Mouse (Mus musculus): Measurements from ENCODE around the gene Oscp1. TPM values are rescaled to one million over a fixed set of nuclear protein-coding genes. Genes with fewer than 3 reads are reported as not detected.
A peak's percentile ranks its signal among the peaks of the same experiment; 100 is the strongest.

Gene Oscp1
- total and polyA plus RNA-seq, 2 experiments from 2014 or later: 1.4 to 4.2 TPM

GRCm38 (mm10) chr4:126109613-126110373 is 51.4 kb downstream of the Oscp1 start:
- Histone ChIP-seq H3K4me1 (ENCODE audit: control insufficient read depth, insufficient read depth) (peaks cover 56% of the 10 kb centered on the region), H3K9ac (replicated peaks; ENCODE audit: low read depth, low read length) (peak overlapping the region; percentile 35), H3K4me2 (ENCODE audit: low read depth, low read length) (peak overlapping the region; percentile 52), H3K27me3 (ENCODE audit: control insufficient read depth, insufficient read depth, low read length) (no peaks in the 10 kb centered on the region), H3K27ac (ENCODE audit: low read depth) (peak overlapping the region; percentile 95), H3K36me3 (replicated peaks; ENCODE audit: control insufficient read depth, insufficient read depth, low read length) (no peaks in the 10 kb centered on the region), H3K9me3 (replicated peaks; ENCODE audit: control insufficient read depth, low read length) (no peaks in the 10 kb centered on the region), H3K4me3 (ENCODE audit: low read depth, low read length) (peak overlapping the region; percentile 14; the same call in 1 of the 2 replicates)
- TF ChIP-seq CTCF (IDR thresholded peaks at IDR 0.05; ENCODE audit: low read depth) (no peak), EP300 (IDR thresholded peaks at IDR 0.05; ENCODE audit: low read depth) (no peak)
- DNase-seq (ENCODE audit: low spot score) (no peak), ATAC-seq (ENCODE audit: insufficient read depth, low read depth) (peak; percentile 24)
- 37% methylated on average over 10 of the region's 10 CpGs for WGBS

GRCm38 (mm10) chr4:126110374-126111152 is 52.2 kb downstream of the Oscp1 start:
- DNase-seq (ENCODE audit: low spot score) (peak; percentile 84), ATAC-seq (ENCODE audit: insufficient read depth, low read depth) (peak; percentile 78)
- no peaks in the 10 kb centered on the region for H3K27me3 ChIP-seq (ENCODE audit: control insufficient read depth, insufficient read depth, low read length)
- peak; percentile 50; the same call in 1 of the 2 replicates for TF ChIP-seq EP300 (IDR thresholded peaks at IDR 0.05; ENCODE audit: low read depth)
- peak; percentile 30; the same call in 1 of the 2 replicates for TF ChIP-seq CTCF (IDR thresholded peaks at IDR 0.05; ENCODE audit: low read depth)
- 0% methylated on average over 12 of the region's 12 CpGs for WGBS
- H3K27ac ChIP-seq (ENCODE audit: low read depth): peak overlapping the region; percentile 95
- peak overlapping the region; percentile 14; the same call in 1 of the 2 replicates for H3K4me3 ChIP-seq (ENCODE audit: low read depth, low read length)
- H3K9me3 ChIP-seq (replicated peaks; ENCODE audit: control insufficient read depth, low read length): no peaks in the 10 kb centered on the region
- H3K9ac ChIP-seq (replicated peaks; ENCODE audit: low read depth, low read length): peak overlapping the region; percentile 35
- no peaks in the 10 kb centered on the region for H3K36me3 ChIP-seq (replicated peaks; ENCODE audit: control insufficient read depth, insufficient read depth, low read length)
- H3K4me2 ChIP-seq (ENCODE audit: low read depth, low read length): peak overlapping the region; percentile 52
- H3K4me1 ChIP-seq (ENCODE audit: control insufficient read depth, insufficient read depth): peaks cover 52% of the 10 kb centered on the region

GRCm38 (mm10) chr4:126111153-126111549 is 52.8 kb downstream of the Oscp1 start:
- ATAC-seq (ENCODE audit: insufficient read depth, low read depth): peak; percentile 17
- 19% methylated on average over 7 of the region's 7 CpGs for WGBS
- H3K27me3 ChIP-seq (ENCODE audit: control insufficient read depth, insufficient read depth, low read length): no peaks in the 10 kb centered on the region

GRCm38 (mm10) chr4:126113243-126113642 is 54.9 kb downstream of the Oscp1 start:
- Histone ChIP-seq H3K27ac (ENCODE audit: low read depth) (no peak overlapping the region), H3K4me3 (ENCODE audit: low read depth, low read length) (no peak overlapping the region), H3K9ac (replicated peaks; ENCODE audit: low read depth, low read length) (no peak overlapping the region), H3K36me3 (replicated peaks; ENCODE audit: control insufficient read depth, insufficient read depth, low read length) (peaks cover 8% of the 10 kb centered on the region), H3K9me3 (replicated peaks; ENCODE audit: control insufficient read depth, low read length) (no peaks in the 10 kb centered on the region), H3K4me2 (ENCODE audit: low read depth, low read length) (no peak overlapping the region), H3K4me1 (ENCODE audit: control insufficient read depth, insufficient read depth) (peaks cover 49% of the 10 kb centered on the region), H3K27me3 (ENCODE audit: control insufficient read depth, insufficient read depth, low read length) (no peaks in the 10 kb centered on the region)
- TF ChIP-seq EP300 (IDR thresholded peaks at IDR 0.05; ENCODE audit: low read depth) (no peak), CTCF (IDR thresholded peaks at IDR 0.05; ENCODE audit: low read depth) (no peak)
- DNase-seq (ENCODE audit: low spot score) (no peak), ATAC-seq (ENCODE audit: insufficient read depth, low read depth) (no peak)
- WGBS: 73% methylated on average over 4 of the region's 4 CpGs

More at GRCm38 (mm10) chr4:126111153-126111549, 52.8 kb downstream of the Oscp1 start:
- TF ChIP-seq EP300 (IDR thresholded peaks at IDR 0.05; ENCODE audit: low read depth) (no peak), CTCF (IDR thresholded peaks at IDR 0.05; ENCODE audit: low read depth) (no peak)
- Histone ChIP-seq H3K27ac (ENCODE audit: low read depth) (peak overlapping the region; percentile 95), H3K36me3 (replicated peaks; ENCODE audit: control insufficient read depth, insufficient read depth, low read length) (no peaks in the 10 kb centered on the region), H3K4me3 (ENCODE audit: low read depth, low read length) (peak overlapping the region; percentile 14; the same call in 1 of the 2 replicates), H3K4me1 (ENCODE audit: control insufficient read depth, insufficient read depth) (peaks cover 55% of the 10 kb centered on the region), H3K9me3 (replicated peaks; ENCODE audit: control insufficient read depth, low read length) (no peaks in the 10 kb centered on the region), H3K4me2 (ENCODE audit: low read depth, low read length) (peak overlapping the region; percentile 52), H3K9ac (replicated peaks; ENCODE audit: low read depth, low read length) (peak overlapping the region; percentile 35)
- no peak for DNase-seq (ENCODE audit: low spot score)

GRCm38 (mm10) chr4:126113943-126114342 is 55.6 kb downstream of the Oscp1 start:
- Histone ChIP-seq H3K4me2 (ENCODE audit: low read depth, low read length) (no peak overlapping the region), H3K27ac (ENCODE audit: low read depth) (no peak overlapping the region), H3K9me3 (replicated peaks; ENCODE audit: control insufficient read depth, low read length) (no peaks in the 10 kb centered on the region), H3K9ac (replicated peaks; ENCODE audit: low read depth, low read length) (no peak overlapping the region), H3K36me3 (replicated peaks; ENCODE audit: control insufficient read depth, insufficient read depth, low read length) (peaks cover 8% of the 10 kb centered on the region), H3K27me3 (ENCODE audit: control insufficient read depth, insufficient read depth, low read length) (no peaks in the 10 kb centered on the region), H3K4me1 (ENCODE audit: control insufficient read depth, insufficient read depth) (peaks cover 42% of the 10 kb centered on the region), H3K4me3 (ENCODE audit: low read depth, low read length) (no peak overlapping the region)
- TF ChIP-seq CTCF (IDR thresholded peaks at IDR 0.05; ENCODE audit: low read depth): peak; percentile 65
- TF ChIP-seq EP300 (IDR thresholded peaks at IDR 0.05; ENCODE audit: low read depth): no peak
- 5% methylated on average over 6 of the region's 6 CpGs for WGBS
- DNase-seq (ENCODE audit: low spot score): peak; percentile 66
- ATAC-seq (ENCODE audit: insufficient read depth, low read depth): 0 out of 2 replicates have a peak, but pooled peaks have one; percentile 14
